Mouse (Mus musculus) liver, embryonic 12.5 days (tissue): Measurements from ENCODE around the gene Ttc41. TPM values are rescaled to one million over a fixed set of nuclear protein-coding genes. Genes with fewer than 3 reads are reported as not detected.

ENCODE experiments used
- ATAC-seq: fragments of 200-750 bp; cut with Nextera tagmentation; 2 replicates; pipeline ENCODE4 v1.8.0; 2017; ENCODE audit warnings: moderate number of reproducible peaks, mild to moderate bottlenecking, moderate library complexity
- H3K27ac ChIP-seq: fragments of 300-500 bp; sonication (generic); 2 replicates; pipeline ENCODE4 v1.5.1; 2016; ENCODE audit warnings: mild to moderate bottlenecking
- H3K27me3 ChIP-seq: fragments of 300-500 bp; sonication (generic); replicated peaks from 2 replicates; pipeline ENCODE4 v1.6.1; 2016; ENCODE audit warnings: mild to moderate bottlenecking, moderate library complexity
- H3K36me3 ChIP-seq: fragments of 300-500 bp; sonication (generic); 2 replicates; pipeline ENCODE4 v1.6.1; 2016; ENCODE audit warnings: mild to moderate bottlenecking, moderate library complexity
- H3K4me1 ChIP-seq: fragments of 300-500 bp; sonication (generic); 2 replicates; pipeline ENCODE4 v1.6.1; 2016
- H3K4me2 ChIP-seq: fragments of 300-500 bp; sonication (generic); 2 replicates; pipeline ENCODE4 v1.6.1; 2016; ENCODE audit warnings: mild to moderate bottlenecking, moderate library complexity
- H3K4me3 ChIP-seq: fragments of 300-500 bp; sonication (generic); 2 replicates; pipeline ENCODE4 v1.5.1; 2016; ENCODE audit warnings: mild to moderate bottlenecking, moderate library complexity
- H3K9ac ChIP-seq: fragments of 300-500 bp; sonication (generic); 2 replicates; pipeline ENCODE4 v1.6.1; 2016; ENCODE audit warnings: mild to moderate bottlenecking, moderate library complexity
- H3K9me3 ChIP-seq: fragments of 300-500 bp; sonication (generic); replicated peaks from 2 replicates; pipeline ENCODE4 v1.6.1; 2016; ENCODE audit warnings: mild to moderate bottlenecking, moderate library complexity
- WGBS: fragments of 180-500 bp; shearing (Covaris S2); methylation state at CpG from one replicate; pipeline ENCODE4 v1.1.7; 2016; ENCODE audit not compliant: insufficient replicate concordance; 5-methylcytosine and 5-hydroxymethylcytosine counted together
- polyA plus RNA-seq: library from polyadenylated mRNA; unstranded; fragments of >200 nt; fragmentation: Nextera tagmentation; extraction: Ambion mirVana; gene quantifications from 2 replicates; pipeline ENCODE4 v1.2.1, GENCODE M21; 2016

Gene Ttc41
- polyA plus RNA-seq, 1 experiment from 2014 or later: 0.95 TPM

GRCm38 (mm10) chr10:86777614-86778319 lies 72.2 kb downstream of the Ttc41 start:
- H3K27ac ChIP-seq: peak overlapping the region; percentile 79
- ATAC-seq: no peak
- 32% methylated on average over 19 of the region's 19 CpGs for WGBS

DNA sequence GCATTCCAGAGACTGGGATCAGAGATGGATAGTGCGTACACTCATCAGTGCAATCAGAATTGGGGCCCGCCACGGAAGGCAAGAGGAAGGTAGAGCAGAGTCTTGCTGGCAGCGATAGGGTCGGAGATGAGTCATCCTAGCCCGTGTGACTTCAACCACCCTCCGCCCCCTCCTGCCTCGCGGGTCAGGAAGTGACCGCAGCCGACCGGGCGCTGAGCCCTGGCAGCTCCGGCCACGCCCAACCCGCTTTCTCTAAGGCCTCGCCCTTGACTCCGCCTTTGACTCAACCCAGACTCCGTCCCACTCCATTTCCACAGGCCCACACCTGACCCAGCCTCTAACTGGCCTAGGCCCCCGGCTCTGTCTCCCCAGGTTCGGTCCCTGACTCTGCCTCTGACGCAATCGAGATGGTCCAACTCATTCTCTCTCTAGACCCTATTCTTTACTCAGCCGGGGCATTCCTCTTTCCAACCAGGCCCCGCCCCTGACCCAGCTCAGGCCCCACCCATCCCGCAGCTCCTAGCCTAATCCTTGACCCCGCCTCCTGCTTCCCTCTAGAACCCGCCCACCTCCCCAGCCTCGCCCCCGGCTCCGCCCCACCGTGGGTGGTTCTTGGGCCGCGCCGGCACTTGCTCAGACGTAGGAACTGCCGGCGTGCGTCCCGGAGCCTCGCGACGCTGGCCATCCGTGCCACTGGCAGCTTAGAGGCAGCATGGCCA lies 72.9 kb downstream of the Ttc41 start, which contains the start of gene Nt5dc3:
Gene Nt5dc3, plus strand, starts transcription at position 608 of the 719 bp plus-strand sequence.
- ATAC-seq: peak; percentile 95
- Histone ChIP-seq H3K27ac (peak within 1 kb of the TSS; percentile 79), H3K9ac (peak within 1 kb of the TSS; percentile 80), H3K36me3 (no peaks in the 10 kb centered on the region), H3K9me3 (no peaks in the 10 kb centered on the region), H3K4me1 (peaks cover 51% of the 10 kb centered on the region), H3K4me2 (peak within 1 kb of the TSS; percentile 100), H3K27me3 (no peaks in the 10 kb centered on the region; the same call in 1 of the 2 replicates), H3K4me3 (peak within 1 kb of the TSS; percentile 78)
- WGBS: under 1% methylated on average over 44 of the region's 44 CpGs

More at GRCm38 (mm10) chr10:86777614-86778319, 72.2 kb downstream of the Ttc41 start:
- Histone ChIP-seq H3K27me3 (no peaks in the 10 kb centered on the region; the same call in 1 of the 2 replicates), H3K9me3 (no peaks in the 10 kb centered on the region), H3K36me3 (no peaks in the 10 kb centered on the region), H3K4me2 (peak overlapping the region; percentile 100), H3K9ac (peak overlapping the region; percentile 56; the same call in 1 of the 2 replicates), H3K4me1 (peaks cover 43% of the 10 kb centered on the region), H3K4me3 (peak overlapping the region; percentile 78)

DNA sequence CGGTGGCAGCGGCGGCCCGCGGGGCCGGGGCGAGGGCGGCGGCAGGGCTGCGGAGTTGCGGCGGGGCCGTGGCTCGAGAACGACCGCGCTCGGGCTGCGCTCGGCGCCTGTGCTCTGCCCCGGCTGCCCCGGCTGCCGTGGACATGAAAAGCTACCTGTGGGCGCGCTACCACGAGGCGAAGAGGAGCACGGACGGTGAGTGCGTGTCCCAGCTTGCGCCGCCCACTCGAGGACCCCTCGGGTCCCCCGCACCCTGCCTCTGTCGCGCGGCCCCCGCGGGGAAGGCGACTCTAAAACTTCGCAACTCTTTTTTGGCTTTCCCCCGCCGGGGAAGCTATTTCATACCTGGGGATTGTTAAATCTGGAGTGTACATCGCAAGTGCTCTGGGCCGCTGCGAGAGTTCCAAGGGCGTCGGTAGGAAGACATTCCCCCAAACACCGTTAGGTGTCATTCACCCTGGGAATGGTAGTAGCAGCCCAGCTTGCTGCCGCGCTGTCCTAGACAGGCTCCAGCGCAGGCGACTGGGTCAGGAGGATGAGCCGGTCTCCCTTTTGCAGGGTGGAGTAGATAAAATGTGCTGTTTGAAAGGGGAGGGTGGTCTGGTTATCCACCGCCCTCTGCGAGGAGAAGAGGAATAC lies 73.6 kb downstream of the Ttc41 start:
- Histone ChIP-seq H3K4me3 (peak overlapping the region; percentile 78), H3K9me3 (no peaks in the 10 kb centered on the region), H3K4me1 (peaks cover 52% of the 10 kb centered on the region), H3K9ac (peak overlapping the region; percentile 80), H3K36me3 (no peaks in the 10 kb centered on the region), H3K4me2 (peak overlapping the region; percentile 100), H3K27ac (peak overlapping the region; percentile 77), H3K27me3 (no peaks in the 10 kb centered on the region; the same call in 1 of the 2 replicates)
- ATAC-seq: peak; percentile 8
- under 1% methylated on average over 57 of the region's 58 CpGs for WGBS

GRCm38 (mm10) chr10:86779816-86780500 lies 74.3 kb downstream of the Ttc41 start:
- Histone ChIP-seq H3K27me3 (no peaks in the 10 kb centered on the region; the same call in 1 of the 2 replicates), H3K36me3 (no peaks in the 10 kb centered on the region), H3K9ac (peak overlapping the region; percentile 80), H3K4me2 (peak overlapping the region; percentile 100), H3K4me1 (peaks cover 52% of the 10 kb centered on the region), H3K9me3 (no peaks in the 10 kb centered on the region), H3K4me3 (peak overlapping the region; percentile 78), H3K27ac (no peak overlapping the region)
- 13% methylated on average over 12 of the region's 12 CpGs for WGBS
- ATAC-seq: no peak

DNA sequence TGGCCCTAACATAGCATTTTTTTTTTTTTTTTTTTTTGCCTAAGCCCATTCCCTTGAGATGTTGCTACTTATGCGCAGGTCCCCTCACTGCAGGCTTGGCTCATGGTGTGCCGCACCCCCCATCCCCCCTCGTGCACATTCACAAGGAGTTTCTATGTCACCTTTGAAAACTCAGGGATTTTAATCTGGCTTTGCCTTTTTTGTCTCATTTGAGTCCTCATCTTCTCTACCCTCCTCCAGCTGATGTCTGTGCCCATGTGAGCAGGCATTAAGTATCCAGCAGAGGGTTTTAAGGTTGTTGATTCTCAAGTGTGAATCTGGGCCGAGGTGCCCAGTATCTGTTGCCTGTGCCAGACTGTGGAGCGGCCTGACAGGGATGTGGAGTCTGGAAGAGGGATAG lies 76.0 kb downstream of the Ttc41 start:
- H3K27ac ChIP-seq: no peak overlapping the region
- WGBS: 55% methylated on average over 5 of the region's 5 CpGs
- no peak overlapping the region for H3K4me2 ChIP-seq
- no peak overlapping the region for H3K9ac ChIP-seq
- H3K27me3 ChIP-seq: no peaks in the 10 kb centered on the region; the same call in 1 of the 2 replicates
- H3K4me3 ChIP-seq: no peak overlapping the region
- H3K4me1 ChIP-seq: peaks cover 52% of the 10 kb centered on the region
- H3K9me3 ChIP-seq: no peaks in the 10 kb centered on the region
- ATAC-seq: no peak
- no peaks in the 10 kb centered on the region for H3K36me3 ChIP-seq

GRCm38 (mm10) chr10:86782656-86783055 lies 77.0 kb downstream of the Ttc41 start:
- no peak overlapping the region for H3K4me3 ChIP-seq
- 74% methylated on average over 5 of the region's 5 CpGs for WGBS
- peaks cover 49% of the 10 kb centered on the region for H3K4me1 ChIP-seq
- H3K4me2 ChIP-seq: no peak overlapping the region
- no peak overlapping the region for H3K27ac ChIP-seq
- H3K36me3 ChIP-seq: no peaks in the 10 kb centered on the region
- H3K9me3 ChIP-seq: no peaks in the 10 kb centered on the region
- no peak for ATAC-seq
- H3K9ac ChIP-seq: no peak overlapping the region
- H3K27me3 ChIP-seq: no peaks in the 10 kb centered on the region

- 76% methylated on average over 5 of the region's 5 CpGs for WGBS
- ATAC-seq: no peak
Measured at GRCm38 (mm10) chr10:86783561-86783960, 78.0 kb downstream of the Ttc41 start.

DNA sequence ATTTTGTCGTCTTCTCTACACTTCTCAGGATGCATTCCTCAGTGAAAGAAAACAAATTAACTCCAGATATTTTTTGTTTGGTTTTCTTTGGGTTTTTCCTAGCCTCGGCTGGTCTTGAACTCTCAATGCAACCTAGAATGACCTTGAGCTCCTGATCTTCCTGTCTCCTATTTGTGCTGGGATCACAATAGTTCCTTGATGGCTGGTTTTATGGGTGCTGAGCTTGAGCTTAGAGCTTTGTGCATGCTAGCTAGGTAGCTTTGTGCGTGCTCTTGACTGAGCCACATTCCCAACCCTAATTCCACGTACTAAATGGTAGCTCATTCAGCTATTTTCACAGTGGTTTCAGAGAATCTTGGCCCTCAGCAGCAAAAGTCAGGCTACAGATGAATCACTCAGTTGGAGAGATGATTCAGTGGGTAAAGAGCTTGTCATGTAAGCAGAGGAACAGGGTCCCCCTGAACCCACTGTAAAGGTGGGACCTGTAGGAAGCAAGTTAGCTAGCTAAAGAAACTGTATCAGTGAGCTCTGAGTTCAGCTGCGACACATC lies 78.6 kb downstream of the Ttc41 start:
- Histone ChIP-seq H3K36me3 (no peaks in the 10 kb centered on the region), H3K4me1 (peaks cover 38% of the 10 kb centered on the region), H3K4me2 (no peak overlapping the region), H3K9ac (no peak overlapping the region), H3K4me3 (no peak overlapping the region), H3K27ac (no peak overlapping the region), H3K9me3 (no peaks in the 10 kb centered on the region), H3K27me3 (no peaks in the 10 kb centered on the region)
- no peak for ATAC-seq
- 78% methylated on average over 5 of the region's 5 CpGs for WGBS

More at GRCm38 (mm10) chr10:86783561-86783960, 78.0 kb downstream of the Ttc41 start:
- no peak overlapping the region for H3K27ac ChIP-seq
- H3K4me1 ChIP-seq: peaks cover 42% of the 10 kb centered on the region
- no peaks in the 10 kb centered on the region for H3K27me3 ChIP-seq
- H3K4me3 ChIP-seq: no peak overlapping the region
- H3K36me3 ChIP-seq: no peaks in the 10 kb centered on the region
- no peak overlapping the region for H3K9ac ChIP-seq
- no peak overlapping the region for H3K4me2 ChIP-seq
- H3K9me3 ChIP-seq: no peaks in the 10 kb centered on the region

DNA sequence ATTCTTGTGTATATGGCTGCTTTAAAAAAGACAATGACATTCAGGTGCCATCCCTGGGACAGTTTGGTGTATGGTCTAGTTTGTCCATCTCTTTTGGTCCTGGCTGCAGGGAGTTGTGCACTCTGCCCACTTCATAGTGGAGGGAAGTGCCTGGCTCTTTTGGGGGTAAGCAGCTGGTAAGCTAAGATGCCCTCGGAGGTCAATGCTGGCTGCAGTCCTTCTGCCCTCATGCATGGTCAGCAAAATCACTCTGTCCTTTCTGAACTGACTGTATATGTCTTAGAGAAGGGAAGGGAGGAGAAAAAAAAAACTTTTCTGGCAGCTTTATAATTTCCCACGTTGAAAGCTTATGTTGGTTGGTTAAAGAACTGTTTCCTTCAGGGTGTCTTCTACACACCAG lies 79.8 kb downstream of the Ttc41 start:
- Histone ChIP-seq H3K27me3 (no peaks in the 10 kb centered on the region), H3K27ac (no peak overlapping the region), H3K36me3 (no peaks in the 10 kb centered on the region), H3K9me3 (no peaks in the 10 kb centered on the region), H3K4me3 (no peak overlapping the region), H3K4me2 (no peak overlapping the region), H3K9ac (no peak overlapping the region), H3K4me1 (peaks cover 26% of the 10 kb centered on the region)
- no peak for ATAC-seq
- WGBS: 55% methylated on average over 2 of the region's 2 CpGs

- Histone ChIP-seq H3K4me2 (no peak overlapping the region), H3K9ac (no peak overlapping the region), H3K9me3 (no peaks in the 10 kb centered on the region), H3K27ac (no peak overlapping the region), H3K4me1 (peaks cover 23% of the 10 kb centered on the region), H3K4me3 (no peak overlapping the region), H3K36me3 (no peaks in the 10 kb centered on the region), H3K27me3 (no peaks in the 10 kb centered on the region)
- no peak for ATAC-seq
- WGBS: 86% methylated on average over 5 of the region's 5 CpGs
Measured at GRCm38 (mm10) chr10:86786083-86786482, 80.5 kb downstream of the Ttc41 start.

- ATAC-seq: no peak
- 66% methylated on average over 5 of the region's 5 CpGs for WGBS
- Histone ChIP-seq H3K9ac (no peak overlapping the region), H3K4me3 (no peak overlapping the region), H3K27ac (no peak overlapping the region), H3K4me2 (no peak overlapping the region), H3K36me3 (no peaks in the 10 kb centered on the region), H3K4me1 (peaks cover 5% of the 10 kb centered on the region), H3K27me3 (no peaks in the 10 kb centered on the region), H3K9me3 (no peaks in the 10 kb centered on the region)
Measured at GRCm38 (mm10) chr10:86788193-86788592, 82.6 kb downstream of the Ttc41 start.
